8 mouse cellular contexts compared by ENCODE assay signal in the genomic region with DNA sequence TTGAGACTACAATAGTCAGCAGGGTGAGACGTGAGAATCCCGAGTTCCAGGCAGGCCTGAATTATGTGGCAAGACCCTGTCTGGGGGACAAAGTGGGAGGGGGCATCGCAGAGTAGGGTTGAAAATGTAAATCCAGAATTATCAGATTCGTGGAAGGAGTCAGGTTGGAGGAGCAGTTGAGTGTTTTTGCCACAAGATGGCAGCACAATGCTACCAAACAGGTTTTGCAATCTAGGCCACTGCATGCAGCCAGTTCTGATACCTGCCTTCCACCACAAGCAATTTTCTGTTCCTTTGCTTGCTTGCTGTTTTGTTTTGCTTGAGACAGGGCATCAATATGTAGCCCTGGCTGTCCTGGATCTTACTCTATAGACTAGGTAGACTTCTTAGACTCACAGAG. TPM values are rescaled to one million over a fixed set of nuclear protein-coding genes. Genes with fewer than 3 reads are reported as not detected.
DNase-seq lines count a peak whose midpoint lies in the region; ATAC-seq and TF ChIP-seq lines count a peak whose summit lies in the region.

No protein-coding gene starts in this region.

- peaks cover 25% of the 10 kb centered on the region for H3K36me3 ChIP-seq in liver, embryonic 12.5 days
- peaks cover 35% of the 10 kb centered on the region for H3K36me3 ChIP-seq in midbrain, postnatal 0 days (ENCODE audit: insufficient read depth, low read length)

- H3K9me3 ChIP-seq in liver, embryonic 12.5 days (replicated peaks) = no peaks in the 10 kb centered on the region
- no peaks in the 10 kb centered on the region for H3K9me3 ChIP-seq in midbrain, postnatal 0 days (ENCODE audit: low read length)

- no peak overlapping the region for H3K4me3 ChIP-seq in liver, embryonic 12.5 days
- no peak overlapping the region for H3K4me3 ChIP-seq in midbrain, postnatal 0 days (ENCODE audit: low read depth, low read length)

- no peak overlapping the region for H3K27ac ChIP-seq in liver, embryonic 12.5 days
- peak overlapping the region; percentile 59 for H3K27ac ChIP-seq in midbrain, postnatal 0 days (ENCODE audit: low read depth, low read length)

- 0% methylated on average over 4 of the region's 4 CpGs for WGBS in liver, embryonic 12.5 days (ENCODE audit: insufficient replicate concordance)
- whole genome bisulfite sequencing in midbrain, postnatal 0 days = 2% methylated on average over 4 of the region's 4 CpGs

- no peaks in the 10 kb centered on the region for H3K27me3 ChIP-seq in liver, embryonic 12.5 days (replicated peaks)
- no peaks in the 10 kb centered on the region for H3K27me3 ChIP-seq in midbrain, postnatal 0 days (ENCODE audit: insufficient read depth, low read length)

- peak; percentile 76 for DNase-seq in liver
- DNase-seq in cerebellum, adult 18-20 months = peak; percentile 81 to 82
- DNase-seq in left cerebral cortex, postnatal 4 days = peak; percentile 67
- peak; percentile 87 for DNase-seq in midbrain, postnatal 0 days (ENCODE audit: low spot score)
- DNase-seq in spleen, postnatal 14 days (ENCODE audit: low spot score in 2 of 2) = peak; percentile 54 to 67

- TF ChIP-seq CTCF in midbrain, postnatal 0 days (IDR thresholded peaks at IDR 0.05) = peak; percentile 90

- H3K4me2 ChIP-seq in liver, embryonic 12.5 days = no peak overlapping the region
- no peak overlapping the region for H3K4me2 ChIP-seq in midbrain, postnatal 0 days (ENCODE audit: low read depth, low read length, poor library complexity, severe bottlenecking)

- intact Hi-C loops in left cerebral cortex, postnatal 4 days (cut with DNase I) = loop anchor here (5.0 kb wide), 1 partner anchor 36 kb away; no protein-coding TSS in a partner anchor

- peaks cover 19% of the 10 kb centered on the region for H3K4me1 ChIP-seq in liver, embryonic 12.5 days
- no peaks in the 10 kb centered on the region for H3K4me1 ChIP-seq in midbrain, postnatal 0 days (ENCODE audit: insufficient read depth, low read length)

- no peak for ATAC-seq in liver, embryonic 12.5 days
- ATAC-seq in frontal cortex, adult (ENCODE audit: low TSS enrichment) = peak; percentile 81
- ATAC-seq in inflammation-experienced regulatory T-cells, adult 6 months = peak; percentile 68
- peak; percentile 61 for ATAC-seq in midbrain, postnatal 0 days (ENCODE audit: low FRiP score)

- H3K9ac ChIP-seq in liver, embryonic 12.5 days = no peak overlapping the region
- no peak overlapping the region for H3K9ac ChIP-seq in midbrain, postnatal 0 days (replicated peaks; ENCODE audit: low read length, poor library complexity, severe bottlenecking)

RNA-seq across cellular contexts. Expression of gene Cox7a1, which starts 2.6 kb away (rescaled TPM):
- 4.4 and 6.2 TPM in 2 replicates for polyA plus RNA-seq in liver, embryonic 12.5 days (2016; fragmentation: Nextera tagmentation; extraction: Ambion mirVana)
- 1 to 10 TPM; 2.3 to 3.5 (median 3.3) TPM for polyA plus RNA-seq in inflammation-experienced regulatory T-cells, adult 6 months (2017; shearing (Covaris generic))
- total RNA-seq in left cerebral cortex, postnatal 4 days (2021) = 1 to 10 TPM; 1.5 to 2.0 TPM
- total RNA-seq in midbrain, postnatal 0 days (2014; rRNA removed) = not detected in 2 replicates
- polyA plus RNA-seq in midbrain, postnatal 0 days (2015; fragmentation: Nextera tagmentation; extraction: Ambion mirVana) = 7.3 and 8.8 TPM in 2 replicates

RNA-seq across cellular contexts. Expression of gene Zfp146, which starts 11.8 kb away (rescaled TPM):
- polyA plus RNA-seq in liver, embryonic 12.5 days (2016; fragmentation: Nextera tagmentation; extraction: Ambion mirVana) = 6.8 and 6.9 TPM in 2 replicates
- 10 to 100 TPM; 12.9 to 20.8 (median 13.5) TPM for polyA plus RNA-seq in inflammation-experienced regulatory T-cells, adult 6 months (2017; shearing (Covaris generic))
- 10 to 100 TPM; 66.8 to 68.1 TPM for total RNA-seq in left cerebral cortex, postnatal 4 days (2021)
- total RNA-seq in midbrain, postnatal 0 days (2014; rRNA removed) = 49.8 and 52.1 TPM in 2 replicates
- polyA plus RNA-seq in midbrain, postnatal 0 days (2015; fragmentation: Nextera tagmentation; extraction: Ambion mirVana) = 5.9 and 7.2 TPM in 2 replicates

RNA-seq across cellular contexts. Expression of gene Capns1, which starts 17.3 kb away (rescaled TPM):
- 42.6 and 49.2 TPM in 2 replicates for polyA plus RNA-seq in liver, embryonic 12.5 days (2016; fragmentation: Nextera tagmentation; extraction: Ambion mirVana)
- 10 to 100 TPM; 66.6 to 74.8 (median 71.1) TPM for polyA plus RNA-seq in inflammation-experienced regulatory T-cells, adult 6 months (2017; shearing (Covaris generic))
- 100 to 1,000 TPM; 193 to 198 TPM for total RNA-seq in left cerebral cortex, postnatal 4 days (2021)
- total RNA-seq in midbrain, postnatal 0 days (2014; rRNA removed) = 201 and 272 TPM in 2 replicates
- 58.0 and 62.4 TPM in 2 replicates for polyA plus RNA-seq in midbrain, postnatal 0 days (2015; fragmentation: Nextera tagmentation; extraction: Ambion mirVana)

RNA-seq across cellular contexts. Expression of gene Polr2i, which starts 50.4 kb away (rescaled TPM):
- 73.4 and 79.5 TPM in 2 replicates for polyA plus RNA-seq in liver, embryonic 12.5 days (2016; fragmentation: Nextera tagmentation; extraction: Ambion mirVana)
- polyA plus RNA-seq in inflammation-experienced regulatory T-cells, adult 6 months (2017; shearing (Covaris generic)) = 10 to 100 TPM; 51.0 to 54.5 (median 54.2) TPM
- 10 to 100 TPM; 94.9 to 96.9 TPM for total RNA-seq in left cerebral cortex, postnatal 4 days (2021)
- 93.3 and 126 TPM in 2 replicates for total RNA-seq in midbrain, postnatal 0 days (2014; rRNA removed)
- 190 and 196 TPM in 2 replicates for polyA plus RNA-seq in midbrain, postnatal 0 days (2015; fragmentation: Nextera tagmentation; extraction: Ambion mirVana)

RNA-seq across cellular contexts. Expression of gene Tbcb, which starts 50.8 kb away (rescaled TPM):
- 75.0 and 77.3 TPM in 2 replicates for polyA plus RNA-seq in liver, embryonic 12.5 days (2016; fragmentation: Nextera tagmentation; extraction: Ambion mirVana)
- 100 to 1,000 TPM in 2 of 3 experiments, 10 to 100 TPM in 1; 95.8 to 156 (median 120) TPM for polyA plus RNA-seq in inflammation-experienced regulatory T-cells, adult 6 months (2017; shearing (Covaris generic))
- total RNA-seq in left cerebral cortex, postnatal 4 days (2021) = 100 to 1,000 TPM; 229 to 238 TPM
- 127 and 149 TPM in 2 replicates for total RNA-seq in midbrain, postnatal 0 days (2014; rRNA removed)
- 483 and 527 TPM in 2 replicates for polyA plus RNA-seq in midbrain, postnatal 0 days (2015; fragmentation: Nextera tagmentation; extraction: Ambion mirVana)
